Mouse (Mus musculus): ENCODE measurements around the gene Tagln. TPM values are rescaled to one million over a fixed set of nuclear protein-coding genes. Genes with fewer than 3 reads are reported as not detected.

The Tagln gene
- polyA plus RNA-seq, 2 experiments, result 6.3 to 6.8 TPM

DNA sequence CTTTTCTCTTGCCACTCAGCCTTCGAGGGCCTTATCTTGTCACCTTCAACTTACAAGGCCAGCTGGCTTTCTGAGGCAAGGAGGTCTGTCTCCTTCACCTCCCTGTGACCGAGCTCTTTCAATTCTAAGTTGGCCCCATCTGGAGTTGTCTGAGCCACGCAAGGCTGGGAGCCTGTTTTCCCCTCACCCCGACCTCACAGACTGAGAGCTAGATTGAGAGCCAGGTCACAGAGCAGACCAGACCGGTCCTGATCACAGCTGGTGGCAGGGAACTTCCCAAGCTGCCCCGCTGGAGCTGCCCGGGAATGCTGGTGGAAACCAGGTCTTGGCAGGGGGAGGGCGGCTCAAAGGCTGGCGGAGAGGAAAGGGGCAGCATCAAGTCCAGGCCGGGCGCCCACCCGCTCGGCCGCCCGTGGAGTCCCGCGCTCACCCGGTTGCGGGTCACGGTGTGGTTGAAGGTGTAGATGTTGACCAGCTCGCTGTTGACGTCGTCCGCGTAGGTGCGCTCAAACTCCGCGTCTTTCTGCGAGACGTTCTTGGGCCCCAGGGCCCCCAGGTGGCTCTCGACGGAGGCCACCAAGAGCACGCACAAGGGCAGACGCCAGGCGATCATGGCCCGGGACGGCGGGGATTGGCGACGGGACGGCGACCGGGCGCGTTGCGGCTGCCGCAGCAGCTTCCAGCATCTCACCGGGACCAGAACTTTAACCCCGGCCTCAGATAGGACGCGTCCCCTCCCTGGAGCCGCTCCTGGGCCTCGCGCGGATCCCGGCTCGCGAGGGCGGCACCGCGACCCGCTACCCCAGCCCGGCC, 18.6 kb upstream of the Tagln start:
- Histone ChIP-seq H3K27ac (peak overlapping the region; percentile 81), H3K9ac (replicated peaks) (peak overlapping the region; percentile 94), H3K27me3 (ENCODE audit: control insufficient read depth, insufficient read depth, low read length) (no peaks in the 10 kb centered on the region), H3K36me3 (replicated peaks; ENCODE audit: control insufficient read depth, insufficient read depth, low read depth) (peaks cover 23% of the 10 kb centered on the region), H3K4me3 (ENCODE audit: insufficient read depth in 1 of 2, low read depth in 2 of 2, low read length in 2 of 2) (peak overlapping the region; percentile 86 to 88), H3K4me1 (replicated peaks; ENCODE audit: control insufficient read depth in 2 of 2, insufficient read depth in 2 of 2, low read length in 1 of 2) (peaks cover 3 to 16% of the 10 kb centered on the region in 2 experiments; a peak in 3 of 4 replicates), H3K9me3 (ENCODE audit: control insufficient read depth, low read length) (no peaks in the 10 kb centered on the region), H3K4me2 (ENCODE audit: low read depth) (peak overlapping the region; percentile 93)
- DNase-seq (ENCODE audit: low read depth in 3 of 3, low spot score in 3 of 3) (no peak), ATAC-seq (ENCODE audit: insufficient read depth) (peak; percentile 73)
- WGBS (ENCODE audit: insufficient replicate concordance), result under 1% methylated on average over 61 of the region's 63 CpGs
- TF ChIP-seq CTCF (IDR thresholded peaks at IDR 0.05; ENCODE audit: low read depth) (no peak), EP300 (IDR thresholded peaks at IDR 0.05; ENCODE audit: low read depth) (no peak)

- TF ChIP-seq CTCF (IDR thresholded peaks at IDR 0.05; ENCODE audit: low read depth) (no peak), EP300 (IDR thresholded peaks at IDR 0.05; ENCODE audit: low read depth) (no peak)
- ATAC-seq (ENCODE audit: insufficient read depth), result no peak
- Histone ChIP-seq H3K4me2 (ENCODE audit: low read depth) (peak overlapping the region; percentile 93), H3K9ac (replicated peaks) (peak overlapping the region; percentile 94), H3K9me3 (ENCODE audit: control insufficient read depth, low read length) (no peaks in the 10 kb centered on the region), H3K4me1 (replicated peaks; ENCODE audit: control insufficient read depth in 2 of 2, insufficient read depth in 2 of 2, low read length in 1 of 2) (peaks cover 3 to 16% of the 10 kb centered on the region in 2 experiments; a peak in 3 of 4 replicates), H3K36me3 (replicated peaks; ENCODE audit: control insufficient read depth, insufficient read depth, low read depth) (peaks cover 27% of the 10 kb centered on the region), H3K4me3 (ENCODE audit: insufficient read depth in 1 of 2, low read depth in 2 of 2, low read length in 2 of 2) (peak overlapping the region; percentile 86 to 88), H3K27ac (peak overlapping the region; percentile 81), H3K27me3 (ENCODE audit: control insufficient read depth, insufficient read depth, low read length) (no peaks in the 10 kb centered on the region)
- WGBS (ENCODE audit: insufficient replicate concordance), result 54% methylated on average over 13 of the region's 13 CpGs
- DNase-seq (ENCODE audit: low read depth in 3 of 3, low spot score in 3 of 3), result no peak
Measured at GRCm38 (mm10) chr9:45953511-45954293, 17.8 kb upstream of the Tagln start.

DNA sequence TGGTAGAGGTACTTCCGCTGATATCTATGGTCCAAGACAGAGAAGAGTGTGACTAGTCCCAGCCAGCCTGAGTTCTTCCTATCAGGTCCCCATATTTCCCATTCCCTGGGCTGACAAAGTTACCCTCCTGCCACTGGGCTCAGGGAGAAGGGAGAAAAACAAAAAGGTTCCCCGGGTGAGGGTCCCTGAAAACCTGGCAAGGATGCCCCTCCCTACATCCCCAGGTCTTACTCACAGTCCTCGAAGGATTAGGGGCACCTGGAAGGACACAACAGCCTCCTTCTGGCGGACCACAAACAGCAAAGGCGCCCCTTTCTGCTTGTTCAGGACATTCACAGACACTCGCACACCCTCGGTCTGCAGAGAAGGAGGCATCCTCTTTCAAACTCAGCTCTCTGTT, 17.0 kb upstream of the Tagln start:
- no peaks in the 10 kb centered on the region for H3K27me3 ChIP-seq (ENCODE audit: control insufficient read depth, insufficient read depth, low read length)
- H3K4me2 ChIP-seq (ENCODE audit: low read depth), result peak overlapping the region; percentile 93
- H3K9ac ChIP-seq (replicated peaks), result no peak overlapping the region
- DNase-seq (ENCODE audit: low read depth in 3 of 3, low spot score in 3 of 3) (no peak), ATAC-seq (ENCODE audit: insufficient read depth) (no peak)
- 80% methylated on average over 7 of the region's 7 CpGs for WGBS (ENCODE audit: insufficient replicate concordance)
- peaks cover 30% of the 10 kb centered on the region for H3K36me3 ChIP-seq (replicated peaks; ENCODE audit: control insufficient read depth, insufficient read depth, low read depth)
- H3K9me3 ChIP-seq (ENCODE audit: control insufficient read depth, low read length), result no peaks in the 10 kb centered on the region
- no peak for TF ChIP-seq EP300 (IDR thresholded peaks at IDR 0.05; ENCODE audit: low read depth)
- H3K4me1 ChIP-seq (replicated peaks; ENCODE audit: control insufficient read depth in 2 of 2, insufficient read depth in 2 of 2, low read length in 1 of 2), result peaks cover 3 to 16% of the 10 kb centered on the region in 2 experiments; a peak in 3 of 4 replicates
- peak overlapping the region in 1 of 2 experiments; percentile 88; a peak in 2 of 4 replicates for H3K4me3 ChIP-seq (ENCODE audit: insufficient read depth in 1 of 2, low read depth in 2 of 2, low read length in 2 of 2)
- no peak overlapping the region for H3K27ac ChIP-seq

GRCm38 (mm10) chr9:45952057-45952456, 16.2 kb upstream of the Tagln start:
- Histone ChIP-seq H3K27ac (no peak overlapping the region), H3K36me3 (replicated peaks; ENCODE audit: control insufficient read depth, insufficient read depth, low read depth) (peaks cover 30% of the 10 kb centered on the region), H3K4me1 (replicated peaks; ENCODE audit: control insufficient read depth in 2 of 2, insufficient read depth in 2 of 2, low read length in 1 of 2) (peaks cover 3 to 16% of the 10 kb centered on the region in 2 experiments; a peak in 3 of 4 replicates), H3K9ac (replicated peaks) (no peak overlapping the region), H3K4me2 (ENCODE audit: low read depth) (no peak overlapping the region), H3K27me3 (ENCODE audit: control insufficient read depth, insufficient read depth, low read length) (no peaks in the 10 kb centered on the region), H3K9me3 (ENCODE audit: control insufficient read depth, low read length) (no peaks in the 10 kb centered on the region), H3K4me3 (ENCODE audit: insufficient read depth in 1 of 2, low read depth in 2 of 2, low read length in 2 of 2) (no peak overlapping the region)
- ATAC-seq (ENCODE audit: insufficient read depth) (no peak), DNase-seq (ENCODE audit: low read depth in 3 of 3, low spot score in 3 of 3) (no peak)
- TF ChIP-seq EP300 (IDR thresholded peaks at IDR 0.05; ENCODE audit: low read depth) (no peak), CTCF (IDR thresholded peaks at IDR 0.05; ENCODE audit: low read depth) (no peak)
- 86% methylated on average over 4 of the region's 4 CpGs for WGBS (ENCODE audit: insufficient replicate concordance)

GRCm38 (mm10) chr9:45946872-45947183, 11.0 kb upstream of the Tagln start:
- H3K9me3 ChIP-seq (ENCODE audit: control insufficient read depth, low read length), result peaks cover 3% of the 10 kb centered on the region; the same call in 1 of the 2 replicates
- no peak for ATAC-seq (ENCODE audit: insufficient read depth)
- no peak for DNase-seq (ENCODE audit: low read depth in 3 of 3, low spot score in 3 of 3)
- peaks cover 15 to 32% of the 10 kb centered on the region in 2 experiments for H3K4me1 ChIP-seq (replicated peaks; ENCODE audit: control insufficient read depth in 2 of 2, insufficient read depth in 2 of 2, low read length in 1 of 2)
- no peak overlapping the region for H3K4me2 ChIP-seq (ENCODE audit: low read depth)
- H3K27ac ChIP-seq, result no peak overlapping the region
- no peak overlapping the region for H3K9ac ChIP-seq (replicated peaks)
- peaks cover 33% of the 10 kb centered on the region for H3K36me3 ChIP-seq (replicated peaks; ENCODE audit: control insufficient read depth, insufficient read depth, low read depth)
- H3K4me3 ChIP-seq (ENCODE audit: insufficient read depth in 1 of 2, low read depth in 2 of 2, low read length in 2 of 2), result no peak overlapping the region
- 86% methylated on average over 10 of the region's 10 CpGs for WGBS (ENCODE audit: insufficient replicate concordance)
- TF ChIP-seq EP300 (IDR thresholded peaks at IDR 0.05; ENCODE audit: low read depth), result no peak
- no peak for TF ChIP-seq CTCF (IDR thresholded peaks at IDR 0.05; ENCODE audit: low read depth)
- no peaks in the 10 kb centered on the region for H3K27me3 ChIP-seq (ENCODE audit: control insufficient read depth, insufficient read depth, low read length)

Data from liver, embryonic 14.5 days (tissue).